In genomic region chr10:61199566-61200213, GRCm38 (mm10) we compare ENCODE assay signal across 1 mouse cellular context.
TF ChIP-seq lines count a peak whose summit lies in the region.

No protein-coding gene starts in this region.

TF ChIP-seq in CH12.LX, 34 proteins besides CTCF, POLR2A, EP300 and RAD21 (continued from another document):
- TF ChIP-seq MYC (IDR thresholded peaks at IDR 0.05; ENCODE audit: low read depth, low read length) (0 out of 2 replicates have a peak, but pooled peaks have one; percentile 55), SMC3 (IDR thresholded peaks at IDR 0.05; ENCODE audit: low read depth, low read length) (peak; percentile 86), ELF1 (IDR thresholded peaks at IDR 0.05; ENCODE audit: low read depth, low read length) (peak; percentile 70; the same call in 1 of the 2 replicates), RCOR1 (conservative IDR thresholded peaks at IDR 0.05; ENCODE audit: low read depth, low read length) (no peak), MXI1 (IDR thresholded peaks at IDR 0.05; ENCODE audit: low read depth, low read length) (peak; percentile 41; the same call in 1 of the 2 replicates)
